Mouse (Mus musculus) left cerebral cortex, postnatal 25 days (tissue): Measurements from ENCODE around the gene Cfap69. TPM values are rescaled to one million over a fixed set of nuclear protein-coding genes. Genes with fewer than 3 reads are reported as not detected.

ENCODE experiments used
- DNase-seq, 2 experiments: peaks; one replicate each; pipeline ENCODE4 v3.0.0; 2022; ENCODE audit warnings: low spot score in 2 of 2, mixed read lengths in 1 of 2
- intact Hi-C: fragments of 180-260 bp; cut with DNase I; formaldehyde crosslinking; loops from one replicate; pipeline ENCODE4 v1.15.1; 2025
- total RNA-seq, 2 experiments: library from RNA; stranded (reverse); gene quantifications; 2 replicates each; pipeline ENCODE4 v1.2.3; 2021

Cfap69 gene
- total RNA-seq, 2 experiments from 2014 or later, result 16.7 to 18.6 TPM

GRCm38 (mm10) chr5:5664371-5664926 is 410 bp upstream of the Cfap69 start:
- intact Hi-C loops, result loop anchor here (5.0 kb wide), 1 partner anchor 83 kb away; the partner anchor contains the start of gene Steap1
- no peak for DNase-seq

DNA sequence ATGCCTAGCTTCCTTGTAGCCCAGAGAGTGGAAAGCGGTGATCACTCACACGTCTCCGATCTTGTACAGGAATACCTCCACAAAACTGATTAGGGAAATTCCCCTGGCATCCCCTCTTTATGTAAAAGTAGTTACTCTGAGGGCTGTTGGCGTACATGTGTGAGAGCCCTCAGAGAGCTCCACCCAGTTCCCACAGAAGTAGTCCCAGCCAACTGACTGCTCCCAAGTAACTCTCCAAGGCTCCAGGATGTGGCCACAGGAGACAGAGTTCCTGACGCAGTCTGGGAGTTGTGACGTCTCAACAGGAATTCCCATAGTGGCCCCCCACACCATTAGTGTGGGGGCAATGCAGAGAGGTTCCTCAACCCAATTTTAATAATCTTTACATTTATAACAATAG is 982 bp downstream of the Cfap69 start:
- no peak for DNase-seq
- intact Hi-C loops, result loop anchor here (5.0 kb wide), 1 partner anchor 84 kb away; the partner anchor contains the start of gene Steap1

GRCm38 (mm10) chr5:5658680-5659079 is 5.4 kb downstream of the Cfap69 start:
- no peak for DNase-seq
- intact Hi-C loops, result loop anchor here (5.0 kb wide), 1 partner anchor 34 kb away; the partner anchor contains the start of gene Steap2

GRCm38 (mm10) chr5:5657932-5658331 is 6.1 kb downstream of the Cfap69 start:
- intact Hi-C loops, result loop anchor here (5.0 kb wide), 1 partner anchor 34 kb away; the partner anchor contains the start of gene Steap2
- DNase-seq, result no peak

DNA sequence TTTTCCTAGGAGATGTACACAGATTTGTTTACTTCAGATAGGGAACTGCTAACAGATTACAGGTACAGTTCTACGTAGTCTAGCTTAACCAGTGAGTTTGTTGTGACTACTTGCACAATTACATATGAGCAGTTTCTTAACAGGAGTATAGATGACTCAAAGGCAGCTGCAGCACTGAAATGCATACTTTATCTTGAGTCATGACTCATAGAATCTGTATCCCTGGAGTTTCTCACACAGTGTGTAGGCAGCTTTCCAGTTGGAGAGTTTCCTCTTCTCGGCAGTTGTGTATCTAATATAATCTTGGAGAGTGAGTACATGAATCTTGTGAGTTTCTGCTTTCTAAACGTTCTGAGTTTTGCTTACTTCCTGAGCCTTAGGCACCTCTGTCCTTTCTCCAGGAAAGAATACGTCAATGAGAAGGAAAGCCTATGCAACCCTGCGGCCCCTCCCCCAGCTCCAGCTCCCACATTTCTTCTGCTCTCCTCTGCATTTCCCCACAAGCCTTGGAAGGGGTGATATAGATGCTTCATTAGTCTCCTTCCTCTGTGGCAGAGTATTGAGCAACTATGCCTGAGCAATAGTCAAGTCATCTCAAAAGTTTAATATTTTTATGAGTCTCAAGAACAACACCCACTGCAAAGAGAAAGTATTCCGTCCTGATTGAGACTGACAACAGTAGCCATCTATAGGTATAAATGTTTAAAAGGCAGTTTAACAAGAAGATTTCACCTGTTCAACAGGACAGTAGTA is 15.0 kb downstream of the Cfap69 start:
- intact Hi-C loops, result loop anchor here (5.0 kb wide), 1 partner anchor 157 kb away; no protein-coding TSS in a partner anchor
- DNase-seq, result peak; percentile 57 to 95

DNA sequence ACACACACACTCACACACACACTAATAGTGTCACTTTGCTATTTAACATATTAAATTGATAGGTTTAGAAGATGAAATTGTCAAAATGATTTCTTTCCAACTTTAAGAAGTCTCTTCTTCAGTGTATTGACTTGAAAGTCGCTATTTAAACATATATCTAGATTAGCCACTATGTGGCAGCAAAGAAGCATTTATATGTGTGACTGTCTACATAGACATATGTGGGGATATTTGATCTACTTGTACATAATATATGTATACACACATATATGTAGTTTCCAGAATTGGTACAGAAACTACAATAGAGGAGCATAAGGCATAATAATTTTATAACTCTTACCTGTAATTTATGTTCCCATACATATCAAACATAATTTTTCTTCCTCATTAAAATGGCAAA is 17.9 kb downstream of the Cfap69 start:
- intact Hi-C loops, result loop anchor here (1.0 to 5.0 kb wide), 2 partner anchors 104 to 154 kb away; no protein-coding TSS in a partner anchor
- DNase-seq, result peak in 1 of 2 experiments; percentile 7

DNA sequence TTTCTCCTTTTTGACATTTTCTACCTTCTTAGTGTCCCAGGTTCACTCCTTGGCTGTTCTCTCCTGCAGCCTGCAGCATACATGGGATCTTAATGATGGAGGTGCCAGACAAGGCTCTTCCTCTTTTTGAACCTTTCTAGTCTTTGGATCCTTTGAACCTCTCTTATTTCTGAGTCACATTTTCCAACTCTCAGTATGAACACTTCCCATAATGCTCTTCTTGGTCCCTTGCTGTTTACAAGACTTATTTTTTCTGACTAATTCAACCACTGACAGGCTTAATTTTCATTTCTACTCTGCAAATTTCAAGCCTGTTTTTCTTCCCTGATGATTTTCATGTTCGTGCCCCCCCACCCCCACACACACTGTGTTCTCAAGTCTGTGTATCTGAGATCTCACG is 25.5 kb downstream of the Cfap69 start:
- DNase-seq, result no peak
- intact Hi-C loops, result no loop called here

DNA sequence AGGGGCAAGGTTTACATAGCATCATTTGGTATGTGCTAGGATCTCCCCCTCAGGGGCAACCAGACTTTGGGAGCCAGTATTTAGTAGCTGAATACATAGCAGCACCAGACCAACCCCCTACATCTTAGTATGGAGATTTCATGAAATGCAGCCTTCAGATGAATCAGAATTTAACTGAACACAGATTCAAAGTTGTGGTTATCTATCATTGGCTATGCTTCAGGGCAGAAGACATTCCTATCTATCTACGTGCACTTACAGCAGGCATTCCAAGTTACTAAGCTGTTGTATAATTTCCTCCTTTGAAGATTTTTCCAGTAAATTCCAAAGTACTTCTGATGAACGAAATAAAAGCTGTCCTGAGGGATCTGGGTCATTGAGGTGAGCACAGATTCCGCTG is 38.5 kb downstream of the Cfap69 start:
- no peak for DNase-seq
- intact Hi-C loops, result no loop called here

DNA sequence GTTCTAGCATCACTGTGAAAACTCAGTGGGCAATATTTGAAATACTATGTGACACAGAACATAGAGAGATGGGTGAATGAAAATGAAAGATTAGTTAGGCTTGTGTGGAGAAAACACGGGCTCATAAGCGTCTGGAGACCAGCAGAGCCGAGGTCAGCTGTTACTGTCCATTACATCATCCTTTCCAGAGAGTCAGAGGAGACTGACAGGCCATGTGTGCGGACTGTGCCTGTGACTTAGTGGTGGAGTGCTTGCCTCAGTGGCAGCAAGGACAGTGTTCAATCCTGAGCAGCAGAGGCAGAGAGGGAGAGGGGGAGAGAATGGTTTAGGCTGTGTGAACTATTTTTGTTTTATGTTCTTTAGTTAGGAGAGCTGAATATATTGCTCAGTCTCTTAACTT is 45.7 kb downstream of the Cfap69 start:
- intact Hi-C loops, result no loop called here
- DNase-seq, result no peak

DNA sequence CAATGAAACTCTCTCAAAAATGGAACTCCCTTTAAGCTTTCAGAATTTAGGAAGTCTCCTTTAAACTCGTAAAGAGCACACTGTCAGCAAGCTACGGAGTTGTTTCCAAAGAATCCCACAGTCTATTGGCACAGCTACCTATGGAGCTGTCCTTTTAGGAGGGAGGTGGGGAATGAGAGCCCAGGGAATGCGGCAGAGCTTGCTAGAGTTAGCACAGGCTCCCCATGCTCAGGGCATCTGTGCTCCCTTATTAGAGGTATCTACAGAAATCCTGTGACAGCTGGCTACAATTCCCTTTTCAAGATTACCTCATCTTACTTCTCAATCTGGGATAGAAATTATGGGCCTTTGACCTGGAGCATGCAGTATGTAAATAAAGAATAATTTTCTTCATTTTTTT is 53.5 kb downstream of the Cfap69 start:
- intact Hi-C loops, result no loop called here
- DNase-seq, result no peak

GRCm38 (mm10) chr5:5587686-5588085 is 76.4 kb downstream of the Cfap69 start:
- no peak for DNase-seq
- intact Hi-C loops, result no loop called here

DNA sequence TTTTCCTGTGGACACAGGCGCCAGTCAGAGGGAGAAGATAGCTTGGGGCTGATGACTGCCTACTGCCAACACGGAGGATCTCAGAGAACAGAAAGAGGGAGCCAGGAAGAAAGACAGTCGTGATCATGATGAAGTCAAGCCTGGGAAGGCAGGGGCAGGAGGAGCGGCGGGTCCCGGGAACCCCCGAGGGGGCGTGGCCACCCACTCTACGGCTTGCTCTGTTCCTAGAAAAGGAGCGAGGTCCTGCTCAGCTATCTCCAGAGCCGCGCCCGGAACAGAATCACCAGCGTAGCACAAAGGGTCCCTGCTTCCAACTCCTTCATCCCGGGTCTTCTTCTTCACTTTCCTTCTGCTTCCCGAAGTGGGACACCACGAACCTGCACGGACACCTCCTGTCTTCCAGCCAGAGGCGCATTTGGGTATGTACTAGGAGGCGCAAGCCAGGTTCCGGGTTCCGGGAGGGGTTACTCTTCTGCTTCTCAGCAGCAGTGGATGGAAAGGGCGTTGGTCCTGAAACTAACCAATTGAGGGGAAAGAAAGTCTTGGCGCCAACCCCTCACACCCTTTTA is 90.2 kb downstream of the Cfap69 start, which contains the start of gene Gm8773:
Gm8773 (plus strand) TSS at position 51 of the 569 bp plus-strand sequence.
- intact Hi-C loops, result no loop called here
- peak; percentile 2 to 18 for DNase-seq

GRCm38 (mm10) chr5:5562435-5562834 is 101.6 kb downstream of the Cfap69 start:
- DNase-seq, result no peak
- intact Hi-C loops, result no loop called here

GRCm38 (mm10) chr5:5561041-5561706 is 102.9 kb downstream of the Cfap69 start:
- DNase-seq, result no peak
- intact Hi-C loops, result no loop called here

- no peak for DNase-seq
- intact Hi-C loops, result loop anchor here (5.0 kb wide), 1 partner anchor 47 kb away; the partner anchor contains the start of gene Cldn12
These were observed 104.2 kb downstream of the Cfap69 start for GRCm38 (mm10) chr5:5559798-5560197.

DNA sequence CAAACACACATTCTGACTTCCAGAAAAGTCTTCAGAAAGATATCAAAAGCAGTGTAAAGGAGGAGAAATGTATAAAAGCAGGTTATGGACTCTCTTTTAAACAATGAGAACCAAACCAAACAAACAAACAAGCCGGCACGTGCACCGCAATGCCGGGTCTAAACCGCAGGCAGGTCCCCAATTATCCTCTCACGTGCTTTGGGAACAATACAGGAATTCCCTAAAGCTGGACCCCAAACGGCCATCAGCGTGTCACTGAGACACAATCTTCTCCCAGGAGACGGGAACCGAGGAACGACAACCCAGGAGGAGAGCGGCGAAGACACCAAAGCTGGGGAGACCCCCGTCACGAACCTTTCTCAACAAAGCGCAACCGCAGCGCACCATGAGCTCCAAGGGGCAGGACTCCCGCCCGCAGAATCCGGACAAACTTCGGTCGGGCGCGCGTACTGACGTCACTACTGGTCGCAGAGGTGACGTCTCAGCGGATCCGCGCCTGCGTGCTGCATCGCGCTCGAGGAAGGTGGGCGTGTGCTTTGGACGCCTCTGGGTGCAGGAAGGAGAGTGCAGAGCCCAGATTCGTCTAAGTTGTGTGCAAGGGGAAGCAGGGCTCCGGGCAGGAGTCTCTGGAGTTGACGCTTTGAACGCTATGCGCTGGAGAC is 104.8 kb downstream of the Cfap69 start, which contains the start of gene Gtpbp10:
Gtpbp10 (minus strand) TSS at position 460 of the 662 bp plus-strand sequence.
- intact Hi-C loops, result loop anchor here (5.0 kb wide), 1 partner anchor 47 kb away; the partner anchor contains the start of gene Cldn12
- DNase-seq, result peak; percentile 92 to 93

DNA sequence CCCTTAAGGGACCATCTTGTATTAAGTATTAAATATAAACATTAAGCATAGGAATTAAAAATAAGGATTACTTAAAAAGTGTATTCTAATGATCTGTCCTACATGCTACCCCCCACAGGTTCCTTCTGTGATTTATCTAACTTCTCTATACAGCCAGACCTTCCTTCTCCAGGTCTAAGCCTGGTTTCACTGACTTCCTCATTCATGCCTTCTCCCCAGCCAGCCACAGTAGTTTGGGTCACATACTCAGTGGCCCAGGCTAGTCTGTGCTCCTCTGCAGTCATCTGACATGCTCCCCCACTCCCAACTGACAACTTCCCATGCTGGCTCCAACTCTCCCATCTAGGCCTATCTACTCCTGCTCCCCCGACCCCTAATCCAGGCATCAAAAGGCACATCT is 112.9 kb downstream of the Cfap69 start:
- no peak for DNase-seq
- intact Hi-C loops, result no loop called here

DNA sequence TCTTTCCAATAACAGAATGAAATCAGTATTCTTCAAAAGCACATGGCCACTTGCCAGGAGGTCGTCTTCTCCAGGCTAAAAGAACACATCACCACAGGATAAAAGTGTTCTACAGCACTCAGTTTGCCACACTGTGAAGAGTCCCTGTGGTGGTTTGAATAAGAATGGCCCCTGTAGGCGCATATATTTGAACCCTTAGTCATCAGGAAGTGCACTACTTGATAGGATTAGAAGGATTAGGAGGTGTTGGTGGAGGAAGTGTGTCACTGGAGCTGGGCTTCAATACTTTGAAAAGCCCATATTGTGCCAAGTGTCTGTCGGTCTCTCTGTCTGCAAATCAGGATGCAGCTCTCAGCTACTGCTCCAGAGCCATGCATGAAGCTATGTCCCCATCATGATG is 123.7 kb downstream of the Cfap69 start:
- no peak for DNase-seq
- intact Hi-C loops, result no loop called here

DNA sequence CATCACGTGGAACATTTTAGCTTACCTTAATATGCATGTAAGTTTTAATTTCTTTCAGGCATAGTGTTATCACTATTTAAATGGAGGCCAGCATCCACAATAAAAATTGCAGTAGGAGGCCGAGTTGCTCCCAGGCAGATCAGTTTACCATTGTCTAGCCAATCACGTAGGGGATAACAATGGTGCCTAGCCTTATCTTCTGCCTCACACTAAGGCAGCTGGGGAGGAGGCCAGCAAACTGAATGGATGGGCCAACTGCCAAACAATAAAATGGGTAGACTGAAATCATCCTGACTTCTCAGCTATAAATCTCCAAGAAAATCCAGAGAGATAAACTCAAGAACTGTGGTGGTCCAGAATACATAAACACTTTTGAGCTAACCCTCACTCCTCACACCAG is 124.3 kb downstream of the Cfap69 start:
- intact Hi-C loops, result no loop called here
- DNase-seq, result no peak
